Mouse (Mus musculus) limb, embryonic 10.5 days (tissue): ENCODE data around the gene Gigyf1. TPM values are rescaled to one million over a fixed set of nuclear protein-coding genes. Genes with fewer than 3 reads are reported as not detected.

Experiments used
- DNase-seq: peaks from one replicate; pipeline ENCODE4 v3.0.0-alpha.2; 2017; ENCODE audit warnings: low spot score
- H3K27ac ChIP-seq: fragments of 300-500 bp; sonication (generic); 2 replicates; pipeline ENCODE4 v1.5.1; 2016; ENCODE audit warnings: mild to moderate bottlenecking
- H3K27me3 ChIP-seq: fragments of 300-500 bp; sonication (generic); 2 replicates; pipeline ENCODE4 v1.6.1; 2016; ENCODE audit warnings: low read depth, mild to moderate bottlenecking; ENCODE audit not compliant: poor library complexity, severe bottlenecking
- H3K36me3 ChIP-seq: fragments of 300-500 bp; sonication (generic); 2 replicates; pipeline ENCODE4 v1.6.1; 2016; ENCODE audit warnings: mild to moderate bottlenecking, moderate library complexity
- H3K4me1 ChIP-seq: fragments of 300-500 bp; sonication (generic); 2 replicates; pipeline ENCODE4 v1.6.1; 2016
- H3K4me3 ChIP-seq: fragments of 300-500 bp; sonication (generic); 2 replicates; pipeline ENCODE4 v1.5.1; 2016; ENCODE audit warnings: mild to moderate bottlenecking, moderate library complexity
- H3K9me3 ChIP-seq: fragments of 300-500 bp; sonication (generic); replicated peaks from 2 replicates; pipeline ENCODE4 v1.6.1; 2016; ENCODE audit warnings: mild to moderate bottlenecking
- WGBS: fragments of 180-500 bp; shearing (Covaris S2); methylation state at CpG from one replicate; pipeline ENCODE4 v1.1.7; 2016; 5-methylcytosine and 5-hydroxymethylcytosine counted together
- polyA plus RNA-seq: library from polyadenylated mRNA; unstranded; fragments of >200 nt; fragmentation: Nextera tagmentation; extraction: Ambion mirVana; gene quantifications from 2 replicates; pipeline ENCODE4 v1.2.1, GENCODE M21; 2016

Gene Gigyf1
- polyA plus RNA-seq, 1 experiment from 2014 or later: 14.6 TPM

- Histone ChIP-seq H3K9me3 (no peaks in the 10 kb centered on the region), H3K27ac (peak overlapping the region; percentile 97), H3K4me3 (peak overlapping the region; percentile 77), H3K4me1 (peaks cover 48% of the 10 kb centered on the region), H3K36me3 (peaks cover 48% of the 10 kb centered on the region), H3K27me3 (no peaks in the 10 kb centered on the region)
- peak; percentile 65 for DNase-seq
- 2% methylated on average over 40 of the region's 46 CpGs for WGBS
Observed at GRCm38 (mm10) chr5:137530588-137531413, 12.5 kb downstream of the Gigyf1 start.

- peak; percentile 82 for DNase-seq
- H3K36me3 ChIP-seq: peaks cover 41% of the 10 kb centered on the region
- H3K9me3 ChIP-seq: no peaks in the 10 kb centered on the region
- H3K27ac ChIP-seq: peak overlapping the region; percentile 97
- H3K4me1 ChIP-seq: peaks cover 43% of the 10 kb centered on the region
- no peaks in the 10 kb centered on the region for H3K27me3 ChIP-seq
- WGBS: under 1% methylated on average over 51 of the region's 51 CpGs
- peak overlapping the region; percentile 77 for H3K4me3 ChIP-seq
Observed at GRCm38 (mm10) chr5:137531414-137532130, 13.2 kb downstream of the Gigyf1 start.

GRCm38 (mm10) chr5:137532131-137532807, 13.9 kb downstream of the Gigyf1 start:
- peaks cover 34% of the 10 kb centered on the region for H3K36me3 ChIP-seq
- no peaks in the 10 kb centered on the region for H3K9me3 ChIP-seq
- DNase-seq: peak; percentile 60
- no peaks in the 10 kb centered on the region for H3K27me3 ChIP-seq
- H3K4me1 ChIP-seq: peaks cover 41% of the 10 kb centered on the region
- peak overlapping the region; percentile 77 for H3K4me3 ChIP-seq
- H3K27ac ChIP-seq: peak overlapping the region; percentile 97
- 1% methylated on average over 19 of the region's 19 CpGs for WGBS

DNA sequence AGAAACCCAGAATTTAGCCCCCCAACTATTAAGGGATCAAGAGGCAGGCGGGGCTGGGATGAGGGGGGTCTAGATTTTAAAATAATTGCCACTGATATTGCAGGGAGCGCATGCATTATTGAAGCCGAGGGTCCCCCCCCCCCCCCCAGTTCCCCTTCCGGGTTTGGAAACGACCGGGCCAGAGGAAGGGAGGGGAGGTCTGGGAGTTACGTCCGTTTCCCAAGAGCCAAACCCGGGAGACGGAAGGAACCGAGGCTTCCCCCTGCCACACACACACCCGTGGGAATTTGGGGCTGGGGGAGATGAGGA, 14.4 kb downstream of the Gigyf1 start:
- under 1% methylated on average over 12 of the region's 12 CpGs for WGBS
- Histone ChIP-seq H3K27me3 (no peaks in the 10 kb centered on the region), H3K36me3 (peaks cover 29% of the 10 kb centered on the region), H3K27ac (peak overlapping the region; percentile 97), H3K4me1 (peaks cover 41% of the 10 kb centered on the region), H3K4me3 (peak overlapping the region; percentile 77), H3K9me3 (no peaks in the 10 kb centered on the region)
- DNase-seq: no peak

GRCm38 (mm10) chr5:137533117-137533827, 14.9 kb downstream of the Gigyf1 start, which contains the start of the genes Epo and Gnb2:
Gene Epo, minus strand, starts transcription at chr5:137533242.
Gene Gnb2, minus strand, starts transcription at chr5:137533510.
- peaks cover 24% of the 10 kb centered on the region for H3K36me3 ChIP-seq
- H3K9me3 ChIP-seq: no peaks in the 10 kb centered on the region
- peaks cover 41% of the 10 kb centered on the region for H3K4me1 ChIP-seq
- under 1% methylated on average over 40 of the region's 40 CpGs for WGBS
- peak; percentile 99 for DNase-seq
- peak within 1 kb of the TSS; percentile 77 for H3K4me3 ChIP-seq
- H3K27ac ChIP-seq: peak within 1 kb of the TSS; percentile 97
- no peaks in the 10 kb centered on the region for H3K27me3 ChIP-seq

GRCm38 (mm10) chr5:137534762-137535161, 16.4 kb downstream of the Gigyf1 start:
- Histone ChIP-seq H3K36me3 (peaks cover 9% of the 10 kb centered on the region), H3K4me1 (peaks cover 31% of the 10 kb centered on the region), H3K9me3 (no peaks in the 10 kb centered on the region), H3K4me3 (no peak overlapping the region), H3K27ac (no peak overlapping the region), H3K27me3 (no peaks in the 10 kb centered on the region)
- no peak for DNase-seq
- WGBS: 95% methylated on average over 3 of the region's 3 CpGs

DNA sequence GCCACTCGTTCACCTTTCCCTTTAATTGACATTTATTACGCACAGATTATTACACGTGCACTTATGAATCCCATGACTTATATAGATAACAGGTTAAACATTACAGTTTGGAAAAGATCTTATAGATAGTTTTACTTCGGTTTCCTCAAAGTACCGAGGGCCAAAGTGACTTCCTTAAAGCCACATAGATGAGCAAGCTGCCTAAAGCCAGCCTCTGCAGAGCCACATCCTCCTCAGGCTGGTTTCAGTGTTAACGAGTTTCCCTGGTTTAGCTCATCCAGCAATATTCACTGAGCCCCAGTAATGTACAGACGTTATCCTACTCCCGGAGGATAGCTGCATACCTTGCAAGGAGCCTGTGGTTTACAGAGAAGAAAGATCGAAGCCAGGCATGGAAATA, 17.0 kb downstream of the Gigyf1 start:
- Histone ChIP-seq H3K27ac (no peak overlapping the region), H3K4me3 (no peak overlapping the region), H3K27me3 (no peaks in the 10 kb centered on the region), H3K4me1 (peaks cover 26% of the 10 kb centered on the region), H3K9me3 (no peaks in the 10 kb centered on the region), H3K36me3 (0 out of 2 replicates have a peak, but pooled peaks cover 3% of the 10 kb centered on the region)
- DNase-seq: no peak
- 86% methylated on average over 9 of the region's 9 CpGs for WGBS

DNA sequence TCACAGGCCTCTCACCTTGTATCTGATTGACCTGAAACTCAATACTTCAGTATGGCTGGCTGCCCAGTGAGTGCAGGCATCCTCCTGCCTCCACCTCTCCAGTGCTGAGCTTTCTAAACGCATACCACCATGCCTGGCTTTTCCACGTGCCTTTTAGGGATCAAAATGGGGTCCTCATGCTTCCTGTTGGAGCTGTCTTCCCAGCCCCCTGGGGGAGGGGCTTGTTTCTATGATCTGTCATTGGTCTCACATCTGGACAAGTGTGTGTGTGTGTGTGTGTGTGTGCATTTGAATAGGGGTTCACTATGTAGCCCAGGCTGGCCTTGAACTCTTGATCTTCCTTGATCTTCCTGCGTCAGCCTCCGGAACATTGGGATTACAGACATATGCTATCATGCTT, 19.1 kb downstream of the Gigyf1 start:
- Histone ChIP-seq H3K27ac (no peak overlapping the region), H3K27me3 (no peaks in the 10 kb centered on the region), H3K9me3 (no peaks in the 10 kb centered on the region), H3K36me3 (no peaks in the 10 kb centered on the region), H3K4me3 (no peak overlapping the region), H3K4me1 (peaks cover 5% of the 10 kb centered on the region)
- DNase-seq: no peak
- 67% methylated on average over 4 of the region's 4 CpGs for WGBS

DNA sequence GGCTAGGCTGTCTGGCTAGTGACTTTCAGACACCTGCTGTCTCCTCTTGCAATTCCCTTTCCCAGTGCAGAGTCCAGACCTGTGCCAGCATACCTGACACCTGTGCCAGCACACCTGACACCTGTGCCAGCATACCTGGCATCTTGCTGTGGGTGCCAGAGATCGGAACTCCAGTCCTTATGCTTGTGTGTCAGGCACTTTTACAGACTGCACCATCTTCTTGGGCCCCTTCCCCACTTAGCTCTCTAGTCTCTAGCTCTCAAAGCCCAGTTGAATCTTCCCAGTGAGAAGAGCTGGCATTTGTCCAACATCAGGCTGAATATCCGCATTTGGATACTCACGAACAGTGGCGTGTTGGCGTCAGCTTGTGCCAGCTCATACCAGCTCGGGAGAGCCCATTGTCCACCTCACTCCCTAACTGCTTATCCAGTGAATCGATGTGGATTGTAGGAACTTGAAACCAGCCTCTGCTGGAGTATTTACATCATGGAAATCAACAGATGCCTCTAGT, 21.0 kb downstream of the Gigyf1 start:
- WGBS: 83% methylated on average over 7 of the region's 7 CpGs
- Histone ChIP-seq H3K9me3 (no peaks in the 10 kb centered on the region), H3K27ac (no peak overlapping the region), H3K27me3 (no peaks in the 10 kb centered on the region), H3K36me3 (no peaks in the 10 kb centered on the region), H3K4me3 (no peak overlapping the region), H3K4me1 (no peaks in the 10 kb centered on the region)
- DNase-seq: no peak

DNA sequence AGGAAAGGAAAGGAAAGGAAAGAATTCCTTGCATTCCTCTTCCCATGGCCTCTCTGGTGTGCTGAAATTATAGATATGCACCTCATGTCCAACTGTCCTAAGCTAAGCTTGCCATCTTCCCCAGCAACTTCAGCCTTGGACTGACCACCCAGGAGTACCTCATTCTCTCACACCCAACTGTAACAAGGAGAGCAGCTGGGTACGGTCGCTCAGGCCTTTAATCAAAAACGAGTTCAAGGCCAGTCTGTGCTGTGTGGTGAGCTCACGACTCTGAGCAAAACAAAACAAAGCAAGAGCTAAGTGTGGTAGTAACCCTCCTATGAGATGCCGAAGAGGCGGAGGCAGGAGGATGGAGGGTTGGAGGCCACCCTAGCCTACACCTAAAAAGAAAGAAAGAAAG, 22.6 kb downstream of the Gigyf1 start:
- Histone ChIP-seq H3K4me1 (no peaks in the 10 kb centered on the region), H3K27ac (no peak overlapping the region), H3K4me3 (no peak overlapping the region), H3K36me3 (no peaks in the 10 kb centered on the region), H3K9me3 (no peaks in the 10 kb centered on the region), H3K27me3 (no peaks in the 10 kb centered on the region)
- WGBS: 74% methylated on average over 6 of the region's 6 CpGs
- DNase-seq: no peak

GRCm38 (mm10) chr5:137541768-137542540, 23.6 kb downstream of the Gigyf1 start:
- no peaks in the 10 kb centered on the region for H3K4me1 ChIP-seq
- no peaks in the 10 kb centered on the region for H3K36me3 ChIP-seq
- no peaks in the 10 kb centered on the region for H3K27me3 ChIP-seq
- DNase-seq: no peak
- H3K9me3 ChIP-seq: no peaks in the 10 kb centered on the region
- no peak overlapping the region for H3K27ac ChIP-seq
- WGBS: 88% methylated on average over 5 of the region's 5 CpGs
- no peak overlapping the region for H3K4me3 ChIP-seq

- Histone ChIP-seq H3K27ac (no peak overlapping the region), H3K36me3 (no peaks in the 10 kb centered on the region), H3K4me1 (no peaks in the 10 kb centered on the region), H3K4me3 (no peak overlapping the region), H3K9me3 (no peaks in the 10 kb centered on the region), H3K27me3 (no peaks in the 10 kb centered on the region)
- no peak for DNase-seq
- 69% methylated on average over 6 of the region's 6 CpGs for WGBS
Observed at GRCm38 (mm10) chr5:137544926-137545325, 26.6 kb downstream of the Gigyf1 start.
